Comparison of ENCODE assay signal across 8 mouse cellular contexts in genomic region chr11:119300246-119300935, GRCm38 (mm10). TPM values are rescaled to one million over a fixed set of nuclear protein-coding genes. Genes with fewer than 3 reads are reported as not detected.
DNase-seq lines count a peak whose midpoint lies in the region; ATAC-seq and TF ChIP-seq lines count a peak whose summit lies in the region.

No protein-coding gene starts in this region.

- peak; percentile 74 for ATAC-seq in liver, embryonic 11.5 days (replicated peaks; ENCODE audit: low FRiP score)
- ATAC-seq in stomach, postnatal 0 days (ENCODE audit: low FRiP score, low TSS enrichment): 0 out of 2 replicates have a peak, but pooled peaks have one; percentile 27

- peaks cover 40% of the 10 kb centered on the region for H3K79me3 ChIP-seq in C2C12 (ENCODE audit: low read depth)

- TF ChIP-seq CTCF in C2C12 (IDR thresholded peaks at IDR 0.05; ENCODE audit: control insufficient read depth, insufficient read depth, insufficient read length): no peak
- peak; percentile 49; the same call in 1 of the 2 replicates for TF ChIP-seq CTCF in stomach, postnatal 0 days (IDR thresholded peaks at IDR 0.05; ENCODE audit: low read depth)

- H3K9ac ChIP-seq in liver, embryonic 11.5 days (ENCODE audit: low read depth, low read length): peak overlapping the region; percentile 98
- H3K9ac ChIP-seq in stomach, postnatal 0 days (ENCODE audit: low read length): peak overlapping the region; percentile 72

- H3K27me3 ChIP-seq in C2C12 (ENCODE audit: control insufficient read depth, insufficient read depth, insufficient read length): peaks cover 29% of the 10 kb centered on the region
- peaks cover 29% of the 10 kb centered on the region for H3K27me3 ChIP-seq in erythroblast, embryonic 14.5 days (ENCODE audit: control insufficient read depth)
- peaks cover 13% of the 10 kb centered on the region for H3K27me3 ChIP-seq in liver, embryonic 11.5 days (replicated peaks; ENCODE audit: control insufficient read depth, insufficient read depth, low read length)
- H3K27me3 ChIP-seq in stomach, postnatal 0 days (ENCODE audit: control insufficient read depth, insufficient read depth, low read length): no peaks in the 10 kb centered on the region

- H3ac ChIP-seq in C2C12 (ENCODE audit: control insufficient read depth, insufficient read length, low read depth): peak overlapping the region; percentile 95

- H3K9me3 ChIP-seq in erythroblast, embryonic 14.5 days (ENCODE audit: control insufficient read depth, low read length): no peaks in the 10 kb centered on the region
- no peaks in the 10 kb centered on the region for H3K9me3 ChIP-seq in liver, embryonic 11.5 days (ENCODE audit: control insufficient read depth, low read length)
- no peaks in the 10 kb centered on the region for H3K9me3 ChIP-seq in stomach, postnatal 0 days (ENCODE audit: control insufficient read depth, low read length)

- peak overlapping the region; percentile 99 for H3K4me3 ChIP-seq in C2C12 (ENCODE audit: insufficient read depth, poor library complexity, severe bottlenecking)
- peak overlapping the region; percentile 73 for H3K4me3 ChIP-seq in erythroblast, embryonic 14.5 days (replicated peaks)
- peak overlapping the region; percentile 98 for H3K4me3 ChIP-seq in liver, embryonic 11.5 days (ENCODE audit: low read depth, low read length)
- H3K4me3 ChIP-seq in stomach, postnatal 0 days (ENCODE audit: low read depth, low read length): peak overlapping the region; percentile 94

- WGBS in liver, embryonic 11.5 days: 3% methylated on average over 31 of the region's 31 CpGs
- 2% methylated on average over 31 of the region's 31 CpGs for WGBS in stomach, postnatal 0 days

- peak overlapping the region; percentile 74 for H3K27ac ChIP-seq in liver, embryonic 11.5 days (ENCODE audit: low read depth, low read length)
- H3K27ac ChIP-seq in stomach, postnatal 0 days (replicated peaks): peak overlapping the region; percentile 91

- peaks cover 29% of the 10 kb centered on the region for H3K36me3 ChIP-seq in C2C12 (ENCODE audit: control insufficient read depth, insufficient read depth)
- H3K36me3 ChIP-seq in erythroblast, embryonic 14.5 days (ENCODE audit: control insufficient read depth): peaks cover 29% of the 10 kb centered on the region
- H3K36me3 ChIP-seq in liver, embryonic 11.5 days (ENCODE audit: control insufficient read depth, insufficient read depth, low read length): peaks cover 19% of the 10 kb centered on the region
- H3K36me3 ChIP-seq in stomach, postnatal 0 days (ENCODE audit: control insufficient read depth, insufficient read depth, low read length): peaks cover 23% of the 10 kb centered on the region

- H3K4me2 ChIP-seq in liver, embryonic 11.5 days: peak overlapping the region; percentile 91
- H3K4me2 ChIP-seq in stomach, postnatal 0 days (replicated peaks; ENCODE audit: low read depth): peak overlapping the region; percentile 71

- H3K79me2 ChIP-seq in C2C12 (ENCODE audit: control insufficient read depth, insufficient read depth): peaks cover 46% of the 10 kb centered on the region

- TF ChIP-seq EP300 in stomach, postnatal 0 days (optimal IDR thresholded peaks at IDR 0.05): no peak

- DNase-seq in adrenal gland, postnatal 36 days: peak; percentile 24 to 33
- no peak for DNase-seq in adrenal gland, adult (ENCODE audit: inconsistent age in 2 of 2, low spot score in 1 of 2)
- DNase-seq in liver, embryonic 11.5 days (ENCODE audit: low spot score): no peak
- DNase-seq in stomach, postnatal 0 days (ENCODE audit: low spot score): no peak
- DNase-seq in testis, postnatal 10 days (ENCODE audit: low spot score): no peak
- no peak for DNase-seq in kidney, adult 18-20 months

- H3K4me1 ChIP-seq in erythroblast, embryonic 14.5 days (ENCODE audit: control insufficient read depth): peaks cover 27% of the 10 kb centered on the region
- peaks cover 14% of the 10 kb centered on the region for H3K4me1 ChIP-seq in liver, embryonic 11.5 days (replicated peaks; ENCODE audit: control insufficient read depth, insufficient read depth, low read length)
- peaks cover 4% of the 10 kb centered on the region for H3K4me1 ChIP-seq in stomach, postnatal 0 days (replicated peaks; ENCODE audit: control insufficient read depth, insufficient read depth)

TF ChIP-seq in C2C12, 6 proteins besides CTCF, POLR2A, EP300 and RAD21:
- TF ChIP-seq USF1 (IDR thresholded peaks at IDR 0.05; ENCODE audit: low read depth) (no peak), FOSL1 (IDR thresholded peaks at IDR 0.05; ENCODE audit: insufficient read depth, low read length, poor library complexity, severe bottlenecking) (no peak), MYOG (IDR thresholded peaks at IDR 0.05; ENCODE audit: control insufficient read depth, extremely low read depth, insufficient read length) (no peak), MAX (IDR thresholded peaks at IDR 0.05) (no peak), MYOD1 (IDR thresholded peaks at IDR 0.05; ENCODE audit: control insufficient read depth, insufficient read length, low read depth) (no peak), CEBPB (IDR thresholded peaks at IDR 0.05; ENCODE audit: low read depth) (no peak)
TF ChIP-seq in C2C12: peak in this region for 0.

RNA-seq across cellular contexts. Expression of gene Eif4a3, which starts 0.5 kb away (rescaled TPM):
- total RNA-seq in adrenal gland, postnatal 36 days (2021): 100 to 1,000 TPM; 136 to 138 TPM
- 349 TPM for polyA plus RNA-seq in C2C12 (2012; fragmentation: generic; extraction: Trizol)
- 17.2 and 20.2 TPM in 2 replicates for polyA plus RNA-seq in erythroblast, embryonic 14.5 days (2012)
- polyA plus RNA-seq in liver, embryonic 11.5 days (2014; fragmentation: Nextera tagmentation; extraction: Ambion mirVana): 403 and 404 TPM in 2 replicates
- 183 and 197 TPM in 2 replicates for polyA plus RNA-seq in stomach, postnatal 0 days (2015; fragmentation: Nextera tagmentation; extraction: Ambion mirVana)

RNA-seq across cellular contexts. Expression of gene Card14, which starts 7.2 kb away (rescaled TPM):
- under 1 TPM; 0.17 to 0.33 TPM for total RNA-seq in adrenal gland, postnatal 36 days (2021)
- not detected for polyA plus RNA-seq in C2C12 (2012; fragmentation: generic; extraction: Trizol)
- polyA plus RNA-seq in erythroblast, embryonic 14.5 days (2012): 0.01 TPM in 1 of 2 replicates, not detected in the other
- polyA plus RNA-seq in liver, embryonic 11.5 days (2014; fragmentation: Nextera tagmentation; extraction: Ambion mirVana): 0.32 and 0.37 TPM in 2 replicates
- polyA plus RNA-seq in stomach, postnatal 0 days (2015; fragmentation: Nextera tagmentation; extraction: Ambion mirVana): 1.8 and 1.9 TPM in 2 replicates

RNA-seq across cellular contexts. Expression of gene Gaa, which starts 32.7 kb away (rescaled TPM):
- 100 to 1,000 TPM in 1 of 2 experiments, 10 to 100 TPM in 1; 95.1 to 103 TPM for total RNA-seq in adrenal gland, postnatal 36 days (2021)
- polyA plus RNA-seq in C2C12 (2012; fragmentation: generic; extraction: Trizol): 32.2 TPM
- polyA plus RNA-seq in erythroblast, embryonic 14.5 days (2012): 1.2 and 1.5 TPM in 2 replicates
- polyA plus RNA-seq in liver, embryonic 11.5 days (2014; fragmentation: Nextera tagmentation; extraction: Ambion mirVana): 40.5 and 42.5 TPM in 2 replicates
- polyA plus RNA-seq in stomach, postnatal 0 days (2015; fragmentation: Nextera tagmentation; extraction: Ambion mirVana): 30.8 and 35.5 TPM in 2 replicates

RNA-seq across cellular contexts. Expression of gene Sgsh, which starts 54.9 kb away (rescaled TPM):
- 10 to 100 TPM; 14.7 to 24.9 TPM for total RNA-seq in adrenal gland, postnatal 36 days (2021)
- polyA plus RNA-seq in C2C12 (2012; fragmentation: generic; extraction: Trizol): 2.3 TPM
- 0.02 and 0.15 TPM in 2 replicates for polyA plus RNA-seq in erythroblast, embryonic 14.5 days (2012)
- 4.4 and 5.8 TPM in 2 replicates for polyA plus RNA-seq in liver, embryonic 11.5 days (2014; fragmentation: Nextera tagmentation; extraction: Ambion mirVana)
- polyA plus RNA-seq in stomach, postnatal 0 days (2015; fragmentation: Nextera tagmentation; extraction: Ambion mirVana): 6.7 and 7.7 TPM in 2 replicates

RNA-seq across cellular contexts. Expression of gene Slc26a11, which starts 55.0 kb away (rescaled TPM):
- 1 to 10 TPM; 6.5 to 8.4 TPM for total RNA-seq in adrenal gland, postnatal 36 days (2021)
- 0.51 TPM for polyA plus RNA-seq in C2C12 (2012; fragmentation: generic; extraction: Trizol)
- polyA plus RNA-seq in erythroblast, embryonic 14.5 days (2012): not detected in 2 replicates
- 4.3 and 5.1 TPM in 2 replicates for polyA plus RNA-seq in liver, embryonic 11.5 days (2014; fragmentation: Nextera tagmentation; extraction: Ambion mirVana)
- 3.6 and 4.7 TPM in 2 replicates for polyA plus RNA-seq in stomach, postnatal 0 days (2015; fragmentation: Nextera tagmentation; extraction: Ambion mirVana)

Comparison
In these comparisons a context has a peak if more than half of its experiments do, and no peak if none do; other contexts are left out.
1. DNase-seq: peak in adrenal gland, postnatal 36 days (2 of 2); none in adrenal gland, adult (0 of 2), liver, embryonic 11.5 days (single experiment), stomach, postnatal 0 days (single experiment), testis, postnatal 10 days (single experiment) and kidney, adult 18-20 months (single experiment).
2. RNA of gene Gaa, which starts 32.7 kb away (polyA plus RNA-seq): 40.5 to 42.5 TPM in liver, embryonic 11.5 days, 32.2 TPM in C2C12 (single experiment) and 30.8 to 35.5 TPM in stomach, postnatal 0 days; 1.2 to 1.5 TPM in erythroblast, embryonic 14.5 days; every median in the first group is over 10 times any median in the second.
3. Peak in every context shown above with its lines, with median percentiles within 50 percentile points of each other: H3K4me3 ChIP-seq.